Mouse (Mus musculus) midbrain, postnatal 0 days (tissue): ENCODE measurements around the gene Susd2. TPM values are rescaled to one million over a fixed set of nuclear protein-coding genes. Genes with fewer than 3 reads are reported as not detected.

ENCODE experiments used
- ATAC-seq: fragments of 200-750 bp; cut with Nextera tagmentation; 2 replicates; pipeline ENCODE4 v1.8.0; 2017; ENCODE audit warnings: moderate number of reproducible peaks, mild to moderate bottlenecking, moderate TSS enrichment, moderate library complexity; ENCODE audit not compliant: low FRiP score
- DNase-seq: peaks from one replicate; pipeline ENCODE4 v3.0.0-alpha.2; 2015; ENCODE audit warnings: low spot score
- H3K27ac ChIP-seq: fragments of 300-500 bp; sonication (generic); 2 replicates; pipeline ENCODE4 v1.5.1; 2014; ENCODE audit warnings: low read depth, mild to moderate bottlenecking, low read length, mixed read lengths
- H3K27me3 ChIP-seq: fragments of 300-500 bp; sonication (generic); 2 replicates; pipeline ENCODE4 v1.6.1; 2014; ENCODE audit warnings: low read length, control low read depth, mixed read lengths; ENCODE audit not compliant: insufficient read depth
- H3K36me3 ChIP-seq: fragments of 300-500 bp; sonication (generic); 2 replicates; pipeline ENCODE4 v1.6.1; 2014; ENCODE audit warnings: low read length, control low read depth, mixed read lengths; ENCODE audit not compliant: insufficient read depth
- H3K4me1 ChIP-seq: fragments of 300-500 bp; sonication (generic); 2 replicates; pipeline ENCODE4 v1.6.1; 2014; ENCODE audit warnings: mild to moderate bottlenecking, control low read depth, antibody characterized with exemption, low read length, mixed read lengths; ENCODE audit not compliant: insufficient read depth
- H3K4me2 ChIP-seq: fragments of 300-500 bp; sonication (generic); 2 replicates; pipeline ENCODE4 v1.6.1; 2014; ENCODE audit warnings: low read depth, mild to moderate bottlenecking, low read length, mixed read lengths; ENCODE audit not compliant: poor library complexity, severe bottlenecking
- H3K4me3 ChIP-seq: fragments of 300-500 bp; sonication (generic); 2 replicates; pipeline ENCODE4 v1.5.1; 2014; ENCODE audit warnings: low read depth, mild to moderate bottlenecking, low read length, moderate library complexity
- H3K9ac ChIP-seq: fragments of 300-500 bp; sonication (generic); replicated peaks from 2 replicates; pipeline ENCODE4 v1.6.1; 2014; ENCODE audit warnings: mild to moderate bottlenecking, low read length, moderate library complexity, mixed read lengths; ENCODE audit not compliant: poor library complexity, severe bottlenecking
- H3K9me3 ChIP-seq: fragments of 300-500 bp; sonication (generic); 2 replicates; pipeline ENCODE4 v1.6.1; 2016; ENCODE audit warnings: low read length, control low read depth
- CTCF ChIP-seq: IDR thresholded peaks from 2 replicates; pipeline ENCODE4 v1.5.1; 2016; ENCODE audit warnings: antibody characterized with exemption, mild to moderate bottlenecking
- WGBS: fragments of 180-500 bp; shearing (Covaris S2); extraction: QIAGEN DNeasy Blood & Tissue Kit; methylation state at CpG from one replicate; pipeline ENCODE4 v1.1.7; 2014; 5-methylcytosine and 5-hydroxymethylcytosine counted together
- polyA plus RNA-seq: library from polyadenylated mRNA; unstranded; fragments of >200 nt; fragmentation: Nextera tagmentation; extraction: Ambion mirVana; gene quantifications from 2 replicates; pipeline ENCODE4 v1.2.1, GENCODE M21; 2015
- total RNA-seq: library from RNA; depleted of rRNA; stranded (reverse); fragments of >200 nt; gene quantifications from 2 replicates; pipeline ENCODE4 v1.2.3, GENCODE M21; 2014

The Susd2 gene
- total and polyA plus RNA-seq, 2 experiments from 2014 or later, result 4.8 to 7.8 TPM

DNA sequence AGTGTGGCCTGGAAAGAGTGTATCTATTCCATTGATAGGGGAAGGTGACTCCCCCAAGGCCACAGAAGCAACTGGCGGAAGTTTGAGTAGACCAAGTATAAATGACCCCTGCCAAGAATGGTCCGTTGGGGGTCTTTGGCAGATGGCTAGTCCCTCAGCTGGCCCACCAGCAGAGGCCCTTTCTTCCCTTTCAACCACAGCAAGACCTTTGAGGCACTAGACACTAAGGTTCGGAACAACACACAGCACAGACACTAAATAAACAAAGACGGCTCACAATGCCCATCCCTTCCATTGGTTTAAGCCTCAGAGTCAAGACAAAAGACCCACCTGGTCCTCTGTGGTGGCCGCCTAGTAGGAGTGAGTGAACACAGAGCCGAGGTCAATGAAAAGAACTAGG is 35.4 kb upstream of the Susd2 start:
- no peak overlapping the region for H3K27ac ChIP-seq
- peaks cover 21% of the 10 kb centered on the region for H3K36me3 ChIP-seq
- H3K9me3 ChIP-seq, result no peaks in the 10 kb centered on the region
- ATAC-seq, result no peak
- DNase-seq, result no peak
- H3K27me3 ChIP-seq, result no peaks in the 10 kb centered on the region
- no peak overlapping the region for H3K4me3 ChIP-seq
- 76% methylated on average over 6 of the region's 6 CpGs for WGBS
- H3K4me2 ChIP-seq, result no peak overlapping the region
- H3K9ac ChIP-seq, result no peak overlapping the region
- H3K4me1 ChIP-seq, result peaks cover 9% of the 10 kb centered on the region
- no peak for TF ChIP-seq CTCF

DNA sequence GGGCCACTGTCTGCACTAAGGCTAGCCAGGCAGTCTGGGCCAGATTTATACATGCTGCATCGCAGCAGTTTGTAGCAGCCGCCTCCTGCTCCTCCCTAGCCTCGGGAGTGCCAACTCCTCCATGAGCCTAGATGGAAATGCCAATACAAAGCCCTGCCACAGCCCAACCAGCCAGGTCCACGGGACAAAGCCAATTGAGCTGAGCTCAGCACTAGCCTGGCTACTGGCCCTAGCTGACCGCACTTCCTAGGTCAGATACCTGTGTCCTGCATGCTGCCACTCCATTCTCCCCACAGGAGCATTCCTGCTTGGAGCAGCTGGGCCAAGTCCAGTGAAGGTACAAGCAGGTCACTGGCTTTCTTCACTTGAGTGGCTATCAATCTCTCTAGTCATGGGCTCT is 34.2 kb upstream of the Susd2 start:
- no peak for ATAC-seq
- no peak overlapping the region for H3K9ac ChIP-seq
- H3K4me2 ChIP-seq, result no peak overlapping the region
- H3K27me3 ChIP-seq, result no peaks in the 10 kb centered on the region
- no peak for DNase-seq
- H3K36me3 ChIP-seq, result peaks cover 18% of the 10 kb centered on the region
- H3K4me3 ChIP-seq, result no peak overlapping the region
- TF ChIP-seq CTCF, result no peak
- H3K27ac ChIP-seq, result no peak overlapping the region
- no peaks in the 10 kb centered on the region for H3K9me3 ChIP-seq
- H3K4me1 ChIP-seq, result no peaks in the 10 kb centered on the region
- 81% methylated on average over 5 of the region's 5 CpGs for WGBS

DNA sequence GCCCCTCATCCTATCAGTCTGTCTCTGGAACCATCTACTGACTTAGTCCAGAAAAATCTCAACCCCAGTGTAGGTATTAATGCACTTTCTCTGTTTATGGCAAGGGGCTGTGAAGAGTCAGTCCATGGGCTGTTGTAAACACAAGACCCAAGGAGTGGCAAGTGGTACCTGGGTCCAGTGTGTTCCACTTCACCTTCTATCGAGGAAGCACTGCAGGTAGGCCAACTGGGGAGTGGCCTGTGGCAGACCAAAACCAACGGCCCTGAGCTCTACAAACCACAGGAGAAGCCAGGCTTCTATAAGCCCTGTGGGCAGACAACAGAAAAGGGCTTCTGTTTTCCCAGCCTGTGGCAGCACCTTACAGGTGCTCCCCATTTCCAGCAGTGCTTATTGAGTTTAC is 33.8 kb upstream of the Susd2 start:
- 80% methylated on average over 2 of the region's 2 CpGs for WGBS
- ATAC-seq (no peak), DNase-seq (no peak)
- TF ChIP-seq CTCF, result no peak
- no peaks in the 10 kb centered on the region for H3K9me3 ChIP-seq
- no peak overlapping the region for H3K27ac ChIP-seq
- H3K4me3 ChIP-seq, result no peak overlapping the region
- H3K27me3 ChIP-seq, result no peaks in the 10 kb centered on the region
- H3K4me2 ChIP-seq, result no peak overlapping the region
- H3K4me1 ChIP-seq, result no peaks in the 10 kb centered on the region
- H3K9ac ChIP-seq, result no peak overlapping the region
- peaks cover 15% of the 10 kb centered on the region for H3K36me3 ChIP-seq

DNA sequence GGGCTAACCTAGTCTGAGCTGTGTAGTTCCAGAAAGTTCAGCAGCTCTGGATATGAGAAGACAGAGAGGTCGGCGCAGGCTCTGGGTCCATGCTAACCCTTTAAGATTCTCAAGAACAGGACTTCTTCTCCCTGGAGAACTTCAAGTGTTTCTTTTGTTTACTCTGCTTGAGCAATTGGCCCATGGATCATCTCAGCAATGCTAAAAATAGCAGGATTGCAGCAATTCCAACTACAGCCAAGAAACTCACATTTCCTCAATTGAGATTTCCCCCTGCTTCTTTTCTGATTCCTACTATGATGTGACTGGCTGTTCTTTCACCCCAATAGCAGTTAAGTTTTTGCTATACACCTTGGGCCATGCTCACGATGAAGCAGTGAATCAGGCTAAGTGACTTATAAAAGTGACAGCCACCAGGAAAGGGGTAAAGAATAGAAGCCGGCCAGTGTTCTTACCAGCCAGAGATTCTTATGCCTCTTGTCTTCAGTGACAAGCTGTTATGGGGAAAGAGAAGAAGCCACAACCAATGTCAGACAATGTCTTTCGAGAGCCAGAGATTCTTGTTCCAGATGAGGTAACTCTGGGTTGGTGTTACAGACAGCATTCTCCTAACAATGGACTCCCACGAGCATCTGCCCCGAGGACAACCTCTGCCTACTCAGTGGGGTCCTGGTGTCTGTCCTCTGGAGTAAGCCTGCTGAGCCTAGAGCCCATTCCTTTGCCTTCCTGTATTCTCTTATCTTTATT is 33.2 kb upstream of the Susd2 start:
- Histone ChIP-seq H3K27ac (no peak overlapping the region), H3K4me3 (no peak overlapping the region), H3K4me2 (no peak overlapping the region), H3K27me3 (no peaks in the 10 kb centered on the region), H3K9me3 (no peaks in the 10 kb centered on the region), H3K9ac (no peak overlapping the region), H3K36me3 (peaks cover 15% of the 10 kb centered on the region), H3K4me1 (no peaks in the 10 kb centered on the region)
- TF ChIP-seq CTCF, result no peak
- ATAC-seq, result no peak
- DNase-seq, result no peak
- 84% methylated on average over 7 of the region's 7 CpGs for WGBS

DNA sequence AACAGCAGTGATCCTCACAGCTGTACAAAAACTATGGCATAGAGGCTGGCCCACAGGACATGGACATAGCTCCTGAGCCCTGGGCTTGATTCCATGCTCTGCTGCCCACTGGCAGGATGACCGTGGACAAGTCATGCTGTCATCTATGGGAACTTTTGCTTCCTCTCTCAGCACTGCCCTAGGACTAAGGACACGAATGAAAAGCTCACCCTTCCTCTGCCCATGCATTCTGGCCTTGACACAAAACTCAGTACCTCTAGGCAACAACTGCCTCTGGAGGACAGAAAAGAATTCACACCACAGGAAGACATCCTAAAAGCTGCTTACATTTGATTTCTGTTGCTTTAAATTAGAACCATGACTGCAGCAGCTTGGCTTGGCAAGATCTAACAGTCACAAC is 32.5 kb upstream of the Susd2 start:
- H3K9ac ChIP-seq, result no peak overlapping the region
- H3K4me1 ChIP-seq, result no peaks in the 10 kb centered on the region
- no peak overlapping the region for H3K4me2 ChIP-seq
- H3K27ac ChIP-seq, result no peak overlapping the region
- peaks cover 16% of the 10 kb centered on the region for H3K36me3 ChIP-seq
- DNase-seq, result no peak
- no peak for TF ChIP-seq CTCF
- no peak for ATAC-seq
- WGBS, result 88% methylated on average over 2 of the region's 2 CpGs
- no peak overlapping the region for H3K4me3 ChIP-seq
- H3K9me3 ChIP-seq, result no peaks in the 10 kb centered on the region
- no peaks in the 10 kb centered on the region for H3K27me3 ChIP-seq

DNA sequence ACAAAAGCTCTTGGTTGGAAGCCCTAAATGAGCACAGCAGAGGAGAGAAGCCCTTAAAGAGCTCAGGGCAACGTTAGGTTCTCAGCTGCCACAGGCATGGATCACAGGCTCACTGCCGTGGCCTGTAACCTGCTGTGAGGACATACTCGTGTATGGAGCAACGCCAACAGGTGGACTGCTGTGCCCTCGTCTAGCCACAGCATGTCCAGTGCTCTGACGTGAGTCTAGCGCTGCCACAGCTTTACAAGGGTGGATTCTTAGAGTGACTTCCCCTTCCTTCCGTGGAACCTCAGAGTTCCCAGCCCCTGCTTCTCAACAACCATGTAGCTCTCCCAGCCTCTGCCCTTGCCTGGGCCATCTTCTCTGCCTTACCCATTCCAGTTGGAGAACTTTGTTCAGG is 31.8 kb upstream of the Susd2 start:
- DNase-seq, result no peak
- Histone ChIP-seq H3K9me3 (no peaks in the 10 kb centered on the region), H3K36me3 (peaks cover 23% of the 10 kb centered on the region), H3K27ac (no peak overlapping the region), H3K27me3 (no peaks in the 10 kb centered on the region), H3K9ac (no peak overlapping the region), H3K4me3 (no peak overlapping the region), H3K4me2 (no peak overlapping the region), H3K4me1 (no peaks in the 10 kb centered on the region)
- TF ChIP-seq CTCF, result no peak
- 77% methylated on average over 8 of the region's 8 CpGs for WGBS
- no peak for ATAC-seq
